In genomic region chr4:89294091-89294485, GRCm38 (mm10) we compare ENCODE assay signal across 8 mouse cellular contexts. TPM values are rescaled to one million over a fixed set of nuclear protein-coding genes. Genes with fewer than 3 reads are reported as not detected.
DNase-seq lines count a peak whose midpoint lies in the region; ATAC-seq and TF ChIP-seq lines count a peak whose summit lies in the region.

No protein-coding gene starts in this region.

- DNase-seq in kidney, postnatal 10 days, result peak; percentile 19
- no peak for DNase-seq in kidney, postnatal 14 days
- DNase-seq in hindbrain, postnatal 0 days (ENCODE audit: low spot score), result no peak

- under 1% methylated on average over 26 of the region's 26 CpGs for WGBS in embryonic facial prominence, embryonic 12.5 days
- 2% methylated on average over 26 of the region's 26 CpGs for WGBS in hindbrain, postnatal 0 days

- H3K27me3 ChIP-seq in embryonic facial prominence, embryonic 12.5 days, result peaks cover 86% of the 10 kb centered on the region
- peaks cover 86% of the 10 kb centered on the region for H3K27me3 ChIP-seq in hindbrain, postnatal 0 days (ENCODE audit: insufficient read depth, low read length)

- H3K36me3 ChIP-seq in embryonic facial prominence, embryonic 12.5 days, result no peaks in the 10 kb centered on the region
- no peaks in the 10 kb centered on the region for H3K36me3 ChIP-seq in hindbrain, postnatal 0 days (ENCODE audit: insufficient read depth, low read length)

- peak overlapping the region; percentile 50 for H3K4me3 ChIP-seq in embryonic facial prominence, embryonic 12.5 days
- peak overlapping the region; percentile 58 for H3K4me3 ChIP-seq in hindbrain, postnatal 0 days (ENCODE audit: low read length)

- H3K9me3 ChIP-seq in embryonic facial prominence, embryonic 12.5 days, result no peaks in the 10 kb centered on the region
- H3K9me3 ChIP-seq in hindbrain, postnatal 0 days (ENCODE audit: low read length), result no peaks in the 10 kb centered on the region

- peak overlapping the region; percentile 96 for H3K4me2 ChIP-seq in embryonic facial prominence, embryonic 12.5 days (replicated peaks)
- H3K4me2 ChIP-seq in hindbrain, postnatal 0 days (ENCODE audit: low read depth, low read length), result peak overlapping the region; percentile 86

- no peak overlapping the region for H3K9ac ChIP-seq in embryonic facial prominence, embryonic 12.5 days
- no peak overlapping the region for H3K9ac ChIP-seq in hindbrain, postnatal 0 days (replicated peaks; ENCODE audit: low read length)

- no peak overlapping the region for H3K27ac ChIP-seq in embryonic facial prominence, embryonic 12.5 days
- no peak overlapping the region for H3K27ac ChIP-seq in hindbrain, postnatal 0 days

- no peak for TF ChIP-seq CTCF in hindbrain, postnatal 0 days (IDR thresholded peaks at IDR 0.05; ENCODE audit: low read depth)

- peak; percentile 23; the same call in 1 of the 2 replicates for ATAC-seq in embryonic facial prominence, embryonic 12.5 days (ENCODE audit: insufficient number of reproducible peaks, insufficient read depth, low FRiP score, low TSS enrichment)
- no peak for ATAC-seq in hindbrain, postnatal 0 days
- ATAC-seq in monocyte, adult 5-6 weeks (replicated peaks; ENCODE audit: insufficient number of reproducible peaks, low FRiP score, low TSS enrichment, poor library complexity, severe bottlenecking), result 0 out of 2 replicates have a peak, but pooled peaks have one; percentile 13
- no peak for ATAC-seq in megakaryocyte-erythroid progenitor cell, adult 5-6 weeks (replicated peaks; ENCODE audit: low FRiP score, low TSS enrichment, poor library complexity, severe bottlenecking)
- ATAC-seq in erythroblast, adult 5-6 weeks (replicated peaks; ENCODE audit: low FRiP score, poor library complexity, severe bottlenecking), result no peak
- no peak for ATAC-seq in erythroid progenitor cell, adult 5-6 weeks (replicated peaks; ENCODE audit: low FRiP score, poor library complexity, severe bottlenecking)

- H3K4me1 ChIP-seq in embryonic facial prominence, embryonic 12.5 days, result peaks cover 6% of the 10 kb centered on the region
- H3K4me1 ChIP-seq in hindbrain, postnatal 0 days (ENCODE audit: insufficient read depth, low read length), result 0 out of 2 replicates have a peak, but pooled peaks cover 6% of the 10 kb centered on the region

RNA-seq across cellular contexts. Expression of gene Cdkn2a, which starts 0.4 kb away (rescaled TPM):
- not detected in 2 replicates for polyA plus RNA-seq in embryonic facial prominence, embryonic 12.5 days (2016; fragmentation: Nextera tagmentation; extraction: Ambion mirVana)
- not detected in 2 replicates for total RNA-seq in hindbrain, postnatal 0 days (2014; rRNA removed)
- polyA plus RNA-seq in hindbrain, postnatal 0 days (2015; fragmentation: Nextera tagmentation; extraction: Ambion mirVana), result not detected in 2 replicates
- not detected in 3 replicates for total RNA-seq in monocyte, adult 5-6 weeks (2017)
- total RNA-seq in megakaryocyte-erythroid progenitor cell, adult 5-6 weeks (2014; fragmentation: Nextera tagmentation), result not detected in 2 replicates
- total RNA-seq in megakaryocyte-erythroid progenitor cell, adult 5-6 weeks (2017), result not detected in 2 replicates
- total RNA-seq in erythroblast, adult 5-6 weeks (2015; ENCODE audit: low replicate concordance), result not detected in 2 replicates
- not detected in 2 replicates for total RNA-seq in erythroblast, adult 5-6 weeks (2017; ENCODE audit: low replicate concordance)
- not detected in 2 replicates for total RNA-seq in erythroid progenitor cell, adult 5-6 weeks (2015; ENCODE audit: low replicate concordance)
- total RNA-seq in erythroid progenitor cell, adult 5-6 weeks (2017; ENCODE audit: low replicate concordance), result not detected in 2 replicates

RNA-seq across cellular contexts. Expression of gene Cdkn2b, which starts 16.8 kb away (rescaled TPM):
- 1.7 and 2.0 TPM in 2 replicates for polyA plus RNA-seq in embryonic facial prominence, embryonic 12.5 days (2016; fragmentation: Nextera tagmentation; extraction: Ambion mirVana)
- total RNA-seq in hindbrain, postnatal 0 days (2014; rRNA removed), result 3.4 and 5.7 TPM in 2 replicates
- 2.3 TPM in 2 replicates for polyA plus RNA-seq in hindbrain, postnatal 0 days (2015; fragmentation: Nextera tagmentation; extraction: Ambion mirVana)
- total RNA-seq in monocyte, adult 5-6 weeks (2017), result 0.49 TPM in 1 of 3 replicates, not detected in the others
- total RNA-seq in megakaryocyte-erythroid progenitor cell, adult 5-6 weeks (2014; fragmentation: Nextera tagmentation), result not detected in 2 replicates
- total RNA-seq in megakaryocyte-erythroid progenitor cell, adult 5-6 weeks (2017), result not detected in 2 replicates
- total RNA-seq in erythroblast, adult 5-6 weeks (2015; ENCODE audit: low replicate concordance), result not detected in 2 replicates
- not detected in 2 replicates for total RNA-seq in erythroblast, adult 5-6 weeks (2017; ENCODE audit: low replicate concordance)
- total RNA-seq in erythroid progenitor cell, adult 5-6 weeks (2015; ENCODE audit: low replicate concordance), result not detected in 2 replicates
- not detected in 2 replicates for total RNA-seq in erythroid progenitor cell, adult 5-6 weeks (2017; ENCODE audit: low replicate concordance)

Comparison
In these comparisons a context has a peak if more than half of its experiments do, and no peak if none do; other contexts are left out.
1. ATAC-seq: peak in embryonic facial prominence, embryonic 12.5 days (single experiment) and monocyte, adult 5-6 weeks (single experiment); none in hindbrain, postnatal 0 days (single experiment), megakaryocyte-erythroid progenitor cell, adult 5-6 weeks (single experiment), erythroblast, adult 5-6 weeks (single experiment) and erythroid progenitor cell, adult 5-6 weeks (single experiment).